Mouse (Mus musculus): ENCODE measurements around the gene Scube1. TPM values are rescaled to one million over a fixed set of nuclear protein-coding genes. Genes with fewer than 3 reads are reported as not detected.

Scube1 gene
- polyA plus RNA-seq, 1 experiment from 2014 or later, result 1.6 TPM

DNA sequence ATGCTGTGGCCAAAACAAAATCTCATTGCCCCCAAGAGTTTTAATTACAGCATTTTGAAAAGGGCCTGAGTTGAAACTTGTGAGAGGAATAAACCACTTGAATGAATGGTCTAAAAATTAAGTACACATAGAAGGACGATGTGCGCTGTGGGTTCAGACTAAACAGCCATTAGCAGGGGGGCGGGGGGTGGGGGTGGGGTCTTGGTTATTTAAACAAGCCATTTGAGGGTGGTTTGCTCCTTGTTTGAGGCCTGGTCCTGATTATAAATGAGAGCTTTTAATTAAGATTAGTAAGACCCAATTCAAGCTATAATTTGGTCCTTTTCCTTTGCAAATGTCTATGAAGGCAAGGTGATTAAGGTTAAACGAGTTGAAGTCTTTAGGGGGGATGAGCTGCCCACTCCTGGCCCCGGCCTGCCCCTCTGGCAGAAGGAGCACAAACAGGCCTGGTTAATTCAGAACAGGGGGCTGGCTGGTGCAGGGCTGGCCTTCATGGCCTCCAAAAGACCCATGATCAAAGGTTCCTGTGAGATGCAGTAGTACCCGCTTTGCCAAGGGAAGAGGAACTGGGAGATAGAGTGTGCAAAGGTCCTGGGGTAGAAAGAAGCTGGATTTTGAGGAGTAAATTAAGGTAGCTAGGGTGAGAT lies 9.1 kb downstream of the Scube1 start:
- Histone ChIP-seq H3K4me2 (replicated peaks; ENCODE audit: low read depth, low read length) (no peak overlapping the region), H3K9me3 (ENCODE audit: low read length) (no peaks in the 10 kb centered on the region), H3K27ac (ENCODE audit: low read length) (no peak overlapping the region), H3K27me3 (replicated peaks; ENCODE audit: insufficient read depth, low read length) (no peaks in the 10 kb centered on the region), H3K4me1 (ENCODE audit: insufficient read depth, low read depth, low read length) (no peaks in the 10 kb centered on the region), H3K9ac (replicated peaks; ENCODE audit: low read depth) (no peak overlapping the region), H3K4me3 (ENCODE audit: low read depth, low read length) (no peak overlapping the region), H3K36me3 (ENCODE audit: insufficient read depth, low read length) (no peaks in the 10 kb centered on the region)
- no peak for ATAC-seq
- WGBS, result 61% methylated on average over 6 of the region's 6 CpGs
- TF ChIP-seq EP300 (IDR thresholded peaks at IDR 0.05) (no peak), CTCF (IDR thresholded peaks at IDR 0.05) (no peak)
- DNase-seq (ENCODE audit: low spot score), result no peak

DNA sequence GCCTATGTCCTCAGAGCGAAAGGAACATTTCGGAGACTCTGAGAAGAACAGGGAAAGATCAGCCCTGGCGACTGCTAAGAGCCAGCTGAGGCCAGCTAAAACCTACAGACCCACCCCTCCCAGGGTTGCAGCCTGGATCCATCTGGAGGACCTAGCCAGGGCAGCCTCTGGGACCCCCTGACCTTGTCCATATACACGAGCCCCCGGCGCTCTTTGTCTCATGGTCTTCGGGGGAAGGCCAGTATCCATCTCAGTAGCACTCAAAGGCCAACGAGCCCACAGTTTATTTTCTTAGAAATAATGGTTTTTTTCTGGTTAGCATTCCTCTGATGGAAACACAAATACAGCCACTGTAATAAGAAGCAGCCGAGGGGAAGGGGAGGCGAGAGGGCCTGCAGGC lies 12.0 kb downstream of the Scube1 start:
- WGBS, result 74% methylated on average over 10 of the region's 10 CpGs

DNA sequence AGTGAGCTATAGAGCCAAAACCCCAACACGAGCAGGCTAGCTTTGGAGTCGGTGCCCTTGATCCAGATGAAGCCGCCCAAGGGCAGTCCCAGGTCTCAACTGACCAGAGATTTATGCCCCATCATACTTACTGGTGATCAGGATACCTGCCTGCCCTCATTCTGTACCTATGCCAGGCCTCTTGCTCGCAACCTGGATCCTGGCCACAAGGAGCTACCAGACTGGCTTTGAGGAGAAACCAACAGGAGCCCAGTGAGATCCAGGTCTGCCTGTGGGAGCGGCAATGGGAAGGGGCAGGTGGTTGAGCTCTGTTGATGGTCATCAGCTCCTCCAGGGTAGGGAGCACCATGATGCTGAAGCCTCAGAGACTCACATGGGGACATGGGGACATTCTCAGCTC lies 12.5 kb downstream of the Scube1 start:
- 92% methylated on average over 5 of the region's 5 CpGs for WGBS
- ATAC-seq, result no peak

More for the DNA sequence above, 12.0 kb downstream of the Scube1 start:
- ATAC-seq (no peak), DNase-seq (ENCODE audit: low spot score) (no peak)
- H3K27me3 ChIP-seq (replicated peaks; ENCODE audit: insufficient read depth, low read length), result no peaks in the 10 kb centered on the region
- no peaks in the 10 kb centered on the region for H3K4me1 ChIP-seq (ENCODE audit: insufficient read depth, low read depth, low read length)
- H3K27ac ChIP-seq (ENCODE audit: low read length), result no peak overlapping the region
- TF ChIP-seq CTCF (IDR thresholded peaks at IDR 0.05) (no peak), EP300 (IDR thresholded peaks at IDR 0.05) (no peak)
- no peaks in the 10 kb centered on the region for H3K36me3 ChIP-seq (ENCODE audit: insufficient read depth, low read length)
- no peak overlapping the region for H3K4me2 ChIP-seq (replicated peaks; ENCODE audit: low read depth, low read length)
- no peak overlapping the region for H3K4me3 ChIP-seq (ENCODE audit: low read depth, low read length)
- H3K9me3 ChIP-seq (ENCODE audit: low read length), result no peaks in the 10 kb centered on the region
- no peak overlapping the region for H3K9ac ChIP-seq (replicated peaks; ENCODE audit: low read depth)

DNA sequence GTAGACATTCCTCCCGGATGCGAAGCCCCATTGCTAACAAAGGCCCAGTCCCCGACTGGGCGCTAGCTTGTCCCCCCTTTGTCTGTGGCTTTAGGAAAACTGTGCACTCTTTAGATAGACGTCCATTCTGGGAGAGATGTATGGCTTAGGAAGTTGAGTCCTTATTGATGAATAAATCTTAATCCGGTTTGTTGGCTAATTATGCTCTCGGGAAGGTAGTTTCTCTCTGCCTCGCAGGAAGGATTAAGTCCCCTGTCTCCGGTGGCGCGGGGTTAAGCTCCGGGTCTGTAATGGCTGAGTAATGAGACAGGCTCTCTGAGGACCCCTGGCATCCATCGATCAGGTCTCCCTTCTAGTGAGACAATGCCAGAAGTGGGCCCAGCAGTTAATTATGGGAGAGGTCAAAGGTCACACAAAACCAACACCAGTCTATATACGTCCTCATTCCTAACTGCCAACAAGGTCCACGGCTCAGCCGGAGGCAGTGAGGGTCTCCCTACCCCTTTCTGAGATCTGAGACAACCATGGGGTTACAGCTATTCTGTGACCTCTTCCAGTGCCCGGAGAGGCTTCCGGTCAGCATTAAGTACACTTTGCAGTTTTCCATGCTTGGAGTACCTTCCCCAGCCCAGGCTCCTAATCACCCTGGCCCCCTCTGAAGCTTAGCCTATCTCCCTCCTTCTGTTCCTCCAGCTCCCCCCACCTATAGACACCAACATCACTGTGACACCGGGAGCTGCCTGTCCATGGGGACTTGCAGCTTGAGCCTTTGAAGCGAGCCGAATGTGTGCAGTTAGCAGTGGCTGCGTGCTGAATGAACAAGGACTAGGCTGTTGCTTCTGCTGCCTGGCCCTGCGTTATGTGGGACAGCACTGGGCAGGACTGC lies 14.7 kb downstream of the Scube1 start:
- no peak overlapping the region for H3K4me2 ChIP-seq (replicated peaks; ENCODE audit: low read depth, low read length)
- no peaks in the 10 kb centered on the region for H3K36me3 ChIP-seq (ENCODE audit: insufficient read depth, low read length)
- no peaks in the 10 kb centered on the region for H3K27me3 ChIP-seq (replicated peaks; ENCODE audit: insufficient read depth, low read length)
- H3K9me3 ChIP-seq (ENCODE audit: low read length), result no peaks in the 10 kb centered on the region
- no peak for TF ChIP-seq EP300 (IDR thresholded peaks at IDR 0.05)
- no peak overlapping the region for H3K27ac ChIP-seq (ENCODE audit: low read length)
- H3K4me3 ChIP-seq (ENCODE audit: low read depth, low read length), result no peak overlapping the region
- WGBS, result 47% methylated on average over 23 of the region's 23 CpGs
- no peak overlapping the region for H3K9ac ChIP-seq (replicated peaks; ENCODE audit: low read depth)
- H3K4me1 ChIP-seq (ENCODE audit: insufficient read depth, low read depth, low read length), result no peaks in the 10 kb centered on the region
- no peak for DNase-seq (ENCODE audit: low spot score)
- ATAC-seq, result no peak

More for the DNA sequence above, 12.5 kb downstream of the Scube1 start:
- Histone ChIP-seq H3K4me1 (ENCODE audit: insufficient read depth, low read depth, low read length) (no peaks in the 10 kb centered on the region), H3K27ac (ENCODE audit: low read length) (no peak overlapping the region), H3K27me3 (replicated peaks; ENCODE audit: insufficient read depth, low read length) (no peaks in the 10 kb centered on the region), H3K9ac (replicated peaks; ENCODE audit: low read depth) (no peak overlapping the region), H3K4me2 (replicated peaks; ENCODE audit: low read depth, low read length) (no peak overlapping the region), H3K4me3 (ENCODE audit: low read depth, low read length) (no peak overlapping the region), H3K36me3 (ENCODE audit: insufficient read depth, low read length) (no peaks in the 10 kb centered on the region), H3K9me3 (ENCODE audit: low read length) (no peaks in the 10 kb centered on the region)
- TF ChIP-seq EP300 (IDR thresholded peaks at IDR 0.05) (no peak), CTCF (IDR thresholded peaks at IDR 0.05) (no peak)
- no peak for DNase-seq (ENCODE audit: low spot score)

DNA sequence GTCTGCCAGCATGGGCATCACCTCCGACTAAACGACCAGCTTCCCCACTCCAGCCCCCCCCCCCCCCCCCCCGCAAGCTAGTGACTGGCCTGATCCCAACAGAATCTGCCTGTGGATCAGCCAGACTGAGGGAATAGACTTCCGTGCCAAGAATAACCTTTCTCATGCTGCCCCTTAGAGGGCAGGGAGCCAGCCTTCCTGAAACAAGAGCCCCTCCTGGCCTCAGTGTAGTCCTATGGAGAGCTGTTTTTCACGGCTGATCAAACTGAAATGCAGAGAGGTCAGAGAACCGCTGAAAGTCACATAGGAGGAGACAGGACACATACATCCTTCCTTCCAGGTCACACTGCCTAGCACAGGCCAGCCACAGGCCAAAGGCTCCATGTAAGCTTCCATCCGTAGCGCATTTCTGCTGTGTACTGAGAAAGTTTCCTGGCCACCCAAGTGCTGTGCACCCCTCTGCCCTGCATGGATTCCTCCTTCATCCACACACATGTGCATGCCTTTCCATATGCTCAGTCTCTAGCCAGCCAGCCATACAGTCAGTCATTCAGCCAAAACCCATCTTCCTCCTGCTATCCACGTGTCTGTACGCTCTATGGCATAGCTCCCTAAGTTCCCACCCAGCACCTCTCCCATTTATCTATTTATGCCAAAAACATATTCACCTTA lies 18.2 kb downstream of the Scube1 start:
- H3K4me2 ChIP-seq (replicated peaks; ENCODE audit: low read depth, low read length), result no peak overlapping the region
- TF ChIP-seq CTCF (IDR thresholded peaks at IDR 0.05) (no peak), EP300 (IDR thresholded peaks at IDR 0.05) (no peak)
- H3K27me3 ChIP-seq (replicated peaks; ENCODE audit: insufficient read depth, low read length), result no peaks in the 10 kb centered on the region
- H3K9ac ChIP-seq (replicated peaks; ENCODE audit: low read depth), result no peak overlapping the region
- DNase-seq (ENCODE audit: low spot score) (no peak), ATAC-seq (no peak)
- H3K4me3 ChIP-seq (ENCODE audit: low read depth, low read length), result no peak overlapping the region
- H3K9me3 ChIP-seq (ENCODE audit: low read length), result no peaks in the 10 kb centered on the region
- WGBS, result 54% methylated on average over 9 of the region's 10 CpGs
- no peaks in the 10 kb centered on the region for H3K36me3 ChIP-seq (ENCODE audit: insufficient read depth, low read length)
- no peaks in the 10 kb centered on the region for H3K4me1 ChIP-seq (ENCODE audit: insufficient read depth, low read depth, low read length)
- no peak overlapping the region for H3K27ac ChIP-seq (ENCODE audit: low read length)

DNA sequence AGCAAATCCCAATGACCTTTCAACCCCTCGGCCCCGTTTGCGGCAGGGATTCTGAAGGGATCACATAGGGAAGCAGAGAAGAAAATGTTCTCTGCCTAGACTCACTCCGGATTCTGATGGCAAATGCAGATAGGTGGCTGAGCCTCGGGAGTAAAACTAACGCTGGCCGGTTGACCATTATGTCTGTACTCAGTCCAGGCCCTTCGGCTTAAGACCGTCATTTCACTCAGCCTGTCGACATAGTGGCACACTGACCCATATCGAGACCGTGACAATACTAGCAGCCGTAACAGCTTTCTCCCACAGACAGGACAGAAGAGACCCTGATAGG lies 24.3 kb downstream of the Scube1 start:
- Histone ChIP-seq H3K36me3 (ENCODE audit: insufficient read depth, low read length) (no peaks in the 10 kb centered on the region), H3K4me3 (ENCODE audit: low read depth, low read length) (no peak overlapping the region), H3K27ac (ENCODE audit: low read length) (no peak overlapping the region), H3K4me1 (ENCODE audit: insufficient read depth, low read depth, low read length) (no peaks in the 10 kb centered on the region), H3K4me2 (replicated peaks; ENCODE audit: low read depth, low read length) (no peak overlapping the region), H3K9me3 (ENCODE audit: low read length) (no peaks in the 10 kb centered on the region), H3K9ac (replicated peaks; ENCODE audit: low read depth) (no peak overlapping the region), H3K27me3 (replicated peaks; ENCODE audit: insufficient read depth, low read length) (no peaks in the 10 kb centered on the region)
- DNase-seq (ENCODE audit: low spot score) (no peak), ATAC-seq (no peak)
- 72% methylated on average over 13 of the region's 13 CpGs for WGBS
- TF ChIP-seq CTCF (IDR thresholded peaks at IDR 0.05) (no peak), EP300 (IDR thresholded peaks at IDR 0.05) (no peak)

Measured in lung, postnatal 0 days (tissue).